Mouse (Mus musculus) embryonic facial prominence, embryonic 13.5 days (tissue): ENCODE measurements around the gene Dennd1a. TPM values are rescaled to one million over a fixed set of nuclear protein-coding genes. Genes with fewer than 3 reads are reported as not detected.
A peak's percentile ranks its signal among the peaks of the same experiment; 100 is the strongest.

Experiments
- ATAC-seq: fragments of 200-750 bp; cut with Nextera tagmentation; 2 replicates; pipeline ENCODE4 v1.8.0; 2017; ENCODE audit warnings: low read depth; ENCODE audit not compliant: insufficient number of reproducible peaks, insufficient read depth, low FRiP score, low TSS enrichment
- H3K27ac ChIP-seq: fragments of 300-500 bp; sonication (generic); 2 replicates; pipeline ENCODE4 v1.5.1; 2015; ENCODE audit warnings: moderate library complexity, mild to moderate bottlenecking, inconsistent platforms
- H3K27me3 ChIP-seq: fragments of 300-500 bp; sonication (generic); 2 replicates; pipeline ENCODE4 v1.6.1; 2015; ENCODE audit warnings: mild to moderate bottlenecking, inconsistent platforms
- H3K36me3 ChIP-seq: fragments of 300-500 bp; sonication (generic); 2 replicates; pipeline ENCODE4 v1.6.1; 2015; ENCODE audit warnings: mild to moderate bottlenecking, inconsistent platforms
- H3K4me1 ChIP-seq: fragments of 300-500 bp; sonication (generic); 2 replicates; pipeline ENCODE4 v1.6.1; 2015; ENCODE audit warnings: inconsistent platforms
- H3K4me2 ChIP-seq: fragments of 300-500 bp; sonication (generic); 2 replicates; pipeline ENCODE4 v1.6.1; 2015; ENCODE audit warnings: moderate library complexity, mild to moderate bottlenecking, inconsistent platforms
- H3K4me3 ChIP-seq: fragments of 300-500 bp; sonication (generic); 2 replicates; pipeline ENCODE4 v1.5.1; 2015; ENCODE audit warnings: mild to moderate bottlenecking, inconsistent platforms
- H3K9ac ChIP-seq: fragments of 300-500 bp; sonication (generic); 2 replicates; pipeline ENCODE4 v1.6.1; 2015; ENCODE audit warnings: mild to moderate bottlenecking, inconsistent platforms
- H3K9me3 ChIP-seq: fragments of 300-500 bp; sonication (generic); 2 replicates; pipeline ENCODE4 v1.6.1; 2016; ENCODE audit warnings: inconsistent platforms
- WGBS: fragments of 180-500 bp; shearing (Covaris S2); methylation state at CpG from one replicate; pipeline ENCODE4 v1.1.7; 2015; ENCODE audit warnings: mixed read lengths; 5-methylcytosine and 5-hydroxymethylcytosine counted together
- polyA plus RNA-seq: library from polyadenylated mRNA; unstranded; fragments of >200 nt; fragmentation: Nextera tagmentation; extraction: Ambion mirVana; gene quantifications from 2 replicates; pipeline ENCODE4 v1.2.1, GENCODE M21; 2015

The Dennd1a gene
- polyA plus RNA-seq = 15.5 and 16.7 TPM in 2 replicates

DNA sequence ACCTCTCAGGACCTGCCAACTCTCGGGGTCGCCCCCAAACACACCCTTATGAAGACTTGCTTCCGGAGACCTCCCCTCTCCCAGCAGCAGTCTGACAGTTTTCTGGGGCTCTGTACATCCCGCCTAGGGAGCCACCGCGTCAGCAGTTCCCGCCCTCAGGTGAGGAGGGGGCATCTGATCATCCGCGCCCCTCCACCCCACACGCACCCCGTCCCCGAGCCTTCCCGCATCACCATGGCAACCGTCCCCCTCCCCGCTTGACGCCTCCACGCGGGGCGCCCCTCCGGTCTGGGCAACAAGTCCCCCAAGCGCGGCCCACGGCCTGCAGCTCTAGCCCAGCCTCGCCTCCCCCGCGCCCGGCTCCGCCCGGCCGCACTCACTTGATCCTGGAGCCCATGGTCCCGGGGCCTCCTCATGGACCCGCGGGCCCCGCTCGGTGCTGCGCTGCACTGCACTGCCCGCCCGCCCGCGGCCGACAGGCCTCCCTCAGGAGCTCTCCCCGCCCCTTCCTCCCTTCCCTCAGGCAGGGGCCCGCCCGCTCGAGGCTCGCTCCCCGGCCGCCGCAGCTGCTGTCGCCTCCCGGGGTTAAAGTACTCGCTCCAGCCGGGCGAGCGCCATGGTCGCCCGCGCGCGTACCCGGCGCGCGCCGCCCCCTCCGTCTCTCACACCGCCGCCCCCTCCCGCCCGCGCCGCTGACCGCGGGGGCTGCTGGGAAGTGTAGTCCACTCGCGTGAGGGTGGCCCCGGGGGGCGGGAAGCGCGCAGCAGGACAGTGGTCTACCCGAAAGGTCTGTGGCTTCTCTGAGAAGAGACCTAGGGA, at the start of gene Dennd1a:
Dennd1a (minus strand) TSS at position 658 of the 819 bp plus-strand sequence.
- ATAC-seq = peak; percentile 93

GRCm38 (mm10) chr2:38336606-38337005, 49.4 kb upstream of the Dennd1a start:
- H3K4me3 ChIP-seq = peak overlapping the region; percentile 4; the same call in 1 of the 2 replicates
- 2% methylated on average over 17 of the region's 17 CpGs for WGBS
- peaks cover 15% of the 10 kb centered on the region for H3K4me1 ChIP-seq
- peak overlapping the region; percentile 16 for H3K4me2 ChIP-seq
- H3K27me3 ChIP-seq = peaks cover 88% of the 10 kb centered on the region
- H3K9ac ChIP-seq = no peak overlapping the region
- H3K27ac ChIP-seq = no peak overlapping the region
- H3K36me3 ChIP-seq = no peaks in the 10 kb centered on the region
- H3K9me3 ChIP-seq = no peaks in the 10 kb centered on the region
- ATAC-seq = no peak

More for the DNA sequence above, at the start of gene Dennd1a:
- no peaks in the 10 kb centered on the region for H3K27me3 ChIP-seq
- WGBS = 1% methylated on average over 78 of the region's 81 CpGs
- H3K4me2 ChIP-seq = peak within 1 kb of the TSS; percentile 83
- H3K36me3 ChIP-seq = no peaks in the 10 kb centered on the region
- peak within 1 kb of the TSS; percentile 91 for H3K9ac ChIP-seq
- H3K4me3 ChIP-seq = peak within 1 kb of the TSS; percentile 89
- H3K27ac ChIP-seq = peak within 1 kb of the TSS; percentile 90
- peaks cover 9% of the 10 kb centered on the region for H3K4me1 ChIP-seq
- no peaks in the 10 kb centered on the region for H3K9me3 ChIP-seq

- WGBS = 37% methylated on average over 7 of the region's 7 CpGs
- Histone ChIP-seq H3K4me2 (no peak overlapping the region), H3K9me3 (no peaks in the 10 kb centered on the region), H3K36me3 (no peaks in the 10 kb centered on the region), H3K4me1 (peaks cover 7% of the 10 kb centered on the region), H3K9ac (no peak overlapping the region), H3K4me3 (no peak overlapping the region), H3K27me3 (peaks cover 61% of the 10 kb centered on the region), H3K27ac (no peak overlapping the region)
- ATAC-seq = no peak
Observed at GRCm38 (mm10) chr2:38333586-38334119, 46.5 kb upstream of the Dennd1a start.

GRCm38 (mm10) chr2:38326671-38327070, 39.5 kb upstream of the Dennd1a start:
- no peaks in the 10 kb centered on the region for H3K9me3 ChIP-seq
- H3K4me3 ChIP-seq = no peak overlapping the region
- no peak overlapping the region for H3K9ac ChIP-seq
- no peaks in the 10 kb centered on the region for H3K36me3 ChIP-seq
- H3K4me1 ChIP-seq = no peaks in the 10 kb centered on the region
- no peak overlapping the region for H3K4me2 ChIP-seq
- H3K27me3 ChIP-seq = peaks cover 6% of the 10 kb centered on the region; the same call in 1 of the 2 replicates
- 53% methylated on average over 1 of the region's 1 CpGs for whole genome bisulfite sequencing
- no peak for ATAC-seq
- H3K27ac ChIP-seq = no peak overlapping the region

DNA sequence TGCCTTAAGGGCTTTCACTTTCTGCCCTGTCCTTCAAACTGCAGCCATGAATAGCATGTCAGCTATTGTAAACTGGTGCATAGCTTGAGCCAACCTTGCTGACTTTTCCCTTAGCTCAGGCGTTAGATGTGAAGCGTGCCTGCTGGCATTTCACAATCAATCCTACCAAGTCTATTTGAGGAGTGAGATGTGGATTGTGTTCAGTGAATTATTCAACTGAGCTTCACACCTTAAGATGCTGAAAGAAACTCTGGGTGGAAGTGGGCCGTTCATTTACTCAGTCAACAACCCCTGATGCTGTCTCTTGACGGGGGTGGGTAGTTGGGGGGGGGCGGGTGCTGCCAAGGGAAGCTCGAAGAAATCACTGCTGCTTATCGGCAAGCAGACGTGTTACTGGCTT, 36.2 kb upstream of the Dennd1a start:
- H3K9me3 ChIP-seq = no peaks in the 10 kb centered on the region
- no peaks in the 10 kb centered on the region for H3K4me1 ChIP-seq
- ATAC-seq = no peak
- no peak overlapping the region for H3K4me3 ChIP-seq
- no peak overlapping the region for H3K9ac ChIP-seq
- no peak overlapping the region for H3K4me2 ChIP-seq
- 73% methylated on average over 8 of the region's 8 CpGs for WGBS
- H3K36me3 ChIP-seq = no peaks in the 10 kb centered on the region
- peaks cover 7% of the 10 kb centered on the region for H3K27me3 ChIP-seq
- H3K27ac ChIP-seq = no peak overlapping the region

GRCm38 (mm10) chr2:38320911-38321310, 33.7 kb upstream of the Dennd1a start:
- Histone ChIP-seq H3K36me3 (no peaks in the 10 kb centered on the region), H3K27ac (no peak overlapping the region), H3K9ac (no peak overlapping the region), H3K4me3 (no peak overlapping the region), H3K4me2 (no peak overlapping the region), H3K9me3 (no peaks in the 10 kb centered on the region), H3K27me3 (peaks cover 7% of the 10 kb centered on the region), H3K4me1 (no peaks in the 10 kb centered on the region)
- 50% methylated on average over 4 of the region's 4 CpGs for WGBS
- no peak for ATAC-seq

DNA sequence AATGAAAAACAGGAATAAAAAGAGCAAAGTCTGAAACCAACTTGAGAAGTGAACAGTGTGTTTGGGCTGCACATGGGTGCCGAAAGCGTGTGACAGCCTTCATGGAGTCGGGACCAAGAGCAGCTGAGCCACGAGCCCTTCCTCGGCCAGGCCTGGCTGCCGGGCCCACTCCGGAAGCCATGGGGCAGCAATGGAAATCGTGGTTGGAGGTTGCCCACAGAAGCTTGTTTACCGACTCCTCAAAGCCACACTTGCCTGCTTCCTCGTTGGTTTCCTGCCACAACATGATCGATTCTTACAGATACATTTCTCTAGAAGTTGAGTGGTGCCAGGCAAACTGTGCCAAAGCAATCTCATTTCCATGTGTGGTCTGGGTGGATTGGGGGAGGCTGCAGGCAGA, 31.9 kb upstream of the Dennd1a start:
- Histone ChIP-seq H3K4me2 (no peak overlapping the region), H3K4me1 (peaks cover 3% of the 10 kb centered on the region; the same call in 1 of the 2 replicates), H3K27ac (no peak overlapping the region), H3K9me3 (no peaks in the 10 kb centered on the region), H3K9ac (no peak overlapping the region), H3K27me3 (peaks cover 7% of the 10 kb centered on the region), H3K36me3 (no peaks in the 10 kb centered on the region), H3K4me3 (no peak overlapping the region)
- ATAC-seq = no peak
- WGBS = 80% methylated on average over 11 of the region's 11 CpGs

- no peak overlapping the region for H3K4me2 ChIP-seq
- ATAC-seq = no peak
- WGBS = 48% methylated on average over 3 of the region's 3 CpGs
- H3K4me3 ChIP-seq = no peak overlapping the region
- H3K9me3 ChIP-seq = no peaks in the 10 kb centered on the region
- no peaks in the 10 kb centered on the region for H3K36me3 ChIP-seq
- H3K4me1 ChIP-seq = peaks cover 3% of the 10 kb centered on the region; the same call in 1 of the 2 replicates
- no peak overlapping the region for H3K9ac ChIP-seq
- peaks cover 19% of the 10 kb centered on the region for H3K27me3 ChIP-seq
- H3K27ac ChIP-seq = no peak overlapping the region
Observed at GRCm38 (mm10) chr2:38313399-38313798, 26.2 kb upstream of the Dennd1a start.

DNA sequence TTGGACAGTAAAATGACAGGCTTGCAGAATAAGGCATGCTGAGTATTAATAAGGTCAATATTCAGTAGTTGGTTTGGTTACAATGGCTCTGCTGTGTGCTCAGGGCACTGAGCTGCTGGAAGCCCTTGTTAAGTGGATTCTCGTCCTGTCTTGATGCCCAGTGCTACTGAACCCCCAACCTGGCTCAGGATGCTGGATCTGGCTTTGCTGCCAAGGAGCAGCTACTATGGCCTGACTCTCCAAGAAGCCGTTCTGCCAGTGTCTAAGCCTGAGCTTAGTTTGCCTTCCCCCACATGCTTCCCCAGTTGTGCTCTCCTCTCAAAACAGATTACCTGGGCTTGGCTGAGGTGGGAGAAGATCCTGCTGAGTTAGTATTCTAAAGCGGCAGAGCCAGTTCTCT, 25.7 kb upstream of the Dennd1a start:
- ATAC-seq = no peak
- Histone ChIP-seq H3K9ac (no peak overlapping the region), H3K27me3 (peaks cover 19% of the 10 kb centered on the region), H3K36me3 (no peaks in the 10 kb centered on the region), H3K4me3 (no peak overlapping the region), H3K4me1 (peaks cover 3% of the 10 kb centered on the region; the same call in 1 of the 2 replicates), H3K27ac (no peak overlapping the region), H3K9me3 (no peaks in the 10 kb centered on the region), H3K4me2 (no peak overlapping the region)
- 38% methylated on average over 3 of the region's 3 CpGs for WGBS

- ATAC-seq = no peak
- whole genome bisulfite sequencing = 85% methylated on average over 1 of the region's 1 CpGs
- Histone ChIP-seq H3K9ac (no peak overlapping the region), H3K9me3 (no peaks in the 10 kb centered on the region), H3K4me1 (no peaks in the 10 kb centered on the region), H3K4me2 (no peak overlapping the region), H3K36me3 (no peaks in the 10 kb centered on the region), H3K27ac (no peak overlapping the region), H3K4me3 (no peak overlapping the region), H3K27me3 (peaks cover 3% of the 10 kb centered on the region; the same call in 1 of the 2 replicates)
Observed at GRCm38 (mm10) chr2:38305152-38305551, 18.0 kb upstream of the Dennd1a start.

GRCm38 (mm10) chr2:38300941-38301340, 13.8 kb upstream of the Dennd1a start:
- no peaks in the 10 kb centered on the region for H3K9me3 ChIP-seq
- no peak overlapping the region for H3K4me2 ChIP-seq
- H3K9ac ChIP-seq = no peak overlapping the region
- 0 out of 2 replicates have a peak, but pooled peaks cover 3% of the 10 kb centered on the region for H3K4me1 ChIP-seq
- H3K27ac ChIP-seq = no peak overlapping the region
- peaks cover 3% of the 10 kb centered on the region; the same call in 1 of the 2 replicates for H3K27me3 ChIP-seq
- no peaks in the 10 kb centered on the region for H3K36me3 ChIP-seq
- ATAC-seq = no peak
- WGBS = 73% methylated on average over 2 of the region's 2 CpGs
- H3K4me3 ChIP-seq = no peak overlapping the region

DNA sequence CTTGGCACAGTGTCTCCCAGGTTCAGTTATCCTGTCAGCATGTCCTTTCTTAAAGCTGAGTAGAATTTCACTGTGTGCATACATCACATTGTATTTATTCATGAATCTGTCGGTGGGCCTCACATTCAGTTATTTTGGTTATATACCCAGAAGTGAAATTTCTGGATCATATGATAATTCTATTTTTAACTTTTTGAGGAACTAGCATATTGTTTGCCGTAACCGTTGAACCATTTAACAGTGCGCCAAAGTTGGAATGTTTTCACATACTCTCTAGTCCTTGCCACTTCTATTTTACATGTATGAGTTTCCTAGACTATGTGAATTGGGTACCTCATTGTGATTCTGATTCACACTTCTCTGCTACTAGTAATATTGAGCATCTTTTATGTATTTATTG, 8.7 kb upstream of the Dennd1a start:
- H3K9ac ChIP-seq = no peak overlapping the region
- H3K9me3 ChIP-seq = no peaks in the 10 kb centered on the region
- no peaks in the 10 kb centered on the region; the same call in 1 of the 2 replicates for H3K27me3 ChIP-seq
- H3K4me3 ChIP-seq = no peak overlapping the region
- ATAC-seq = no peak
- no peak overlapping the region for H3K4me2 ChIP-seq
- H3K4me1 ChIP-seq = 0 out of 2 replicates have a peak, but pooled peaks cover 3% of the 10 kb centered on the region
- WGBS = 87% methylated on average over 4 of the region's 4 CpGs
- no peak overlapping the region for H3K27ac ChIP-seq
- H3K36me3 ChIP-seq = no peaks in the 10 kb centered on the region
